In the genomic region with DNA sequence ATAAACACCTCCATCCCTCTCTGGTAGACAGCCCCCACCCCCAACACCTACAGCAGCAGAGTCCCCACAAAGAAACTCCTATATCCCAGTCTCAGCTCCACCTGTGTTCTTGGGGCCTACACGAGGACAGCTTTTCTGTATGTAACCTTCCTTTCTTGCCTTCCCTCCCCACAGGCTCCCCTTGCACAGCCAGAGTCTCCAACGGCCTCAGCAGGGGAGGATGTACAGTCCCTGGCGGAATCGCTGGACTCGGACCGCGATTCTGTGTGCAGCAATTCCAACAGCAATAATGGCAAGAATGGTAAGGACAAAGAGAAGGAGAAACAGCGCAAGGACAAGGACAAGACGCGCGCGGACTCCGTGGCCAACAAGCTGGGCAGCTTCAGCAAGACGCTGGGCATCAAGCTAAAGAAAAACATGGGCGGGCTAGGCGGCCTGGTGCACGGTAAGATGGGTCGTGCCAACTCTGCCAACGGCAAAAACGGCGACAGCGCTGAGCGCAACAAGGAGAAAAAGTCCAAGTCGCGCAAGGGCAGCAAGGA, we compare ENCODE assay signal across 10 mouse cellular contexts.
A peak's percentile ranks its signal among the peaks of the same experiment; 100 is the strongest.
DNase-seq lines count a peak whose midpoint lies in the region; ATAC-seq lines count a peak whose summit lies in the region.
"Had no signal": no experiment of that assay in that cellular context is flagged by ENCODE, and none has a peak within 500 bp of the region (broad histone marks: within the 10 kb centered on the region; RNA-seq: fewer than 3 reads in every experiment).

No protein-coding gene starts in this region.

- no peak for DNase-seq in heart, adult 11 months
- peak; percentile 27 for DNase-seq in right cerebral cortex, postnatal 14 days
- DNase-seq in right cerebral cortex, adult 2 months (ENCODE audit: low spot score in 2 of 2): no peak
- DNase-seq in limb, embryonic 10.5 days (ENCODE audit: low spot score): peak; percentile 51
- DNase-seq in adrenal gland, postnatal 4 days (ENCODE audit: low spot score in 2 of 2): no peak
- no peak for DNase-seq in urinary bladder, adult 2 months (ENCODE audit: low spot score)
- DNase-seq: thymus, adult 18-20 months had no signal

- no peaks in the 10 kb centered on the region for H3K36me3 ChIP-seq in heart, embryonic 11.5 days (ENCODE audit: control insufficient read depth, insufficient read depth, low read length)
- no peaks in the 10 kb centered on the region for H3K36me3 ChIP-seq in limb, embryonic 10.5 days
- H3K36me3 ChIP-seq in stomach, embryonic 14.5 days (ENCODE audit: control insufficient read depth, insufficient read depth, low read length): no peaks in the 10 kb centered on the region

- 6% methylated on average over 25 of the region's 25 CpGs for WGBS in heart, embryonic 11.5 days (ENCODE audit: insufficient replicate concordance)
- 9% methylated on average over 25 of the region's 25 CpGs for WGBS in limb, embryonic 10.5 days
- WGBS in stomach, embryonic 14.5 days: 7% methylated on average over 25 of the region's 25 CpGs

- peaks cover 5% of the 10 kb centered on the region for H3K4me1 ChIP-seq in heart, embryonic 11.5 days (ENCODE audit: control insufficient read depth, insufficient read depth, low read length)
- peaks cover 23% of the 10 kb centered on the region for H3K4me1 ChIP-seq in limb, embryonic 10.5 days
- H3K4me1 ChIP-seq in stomach, embryonic 14.5 days (ENCODE audit: control insufficient read depth, insufficient read depth, low read length): peaks cover 10% of the 10 kb centered on the region

- peak overlapping the region; percentile 52 for H3K4me3 ChIP-seq in heart, embryonic 11.5 days (ENCODE audit: low read depth, low read length)
- peak overlapping the region; percentile 48 for H3K4me3 ChIP-seq in limb, embryonic 10.5 days
- 0 out of 2 replicates have a peak overlapping the region, but pooled peaks have one; percentile 38 for H3K4me3 ChIP-seq in stomach, embryonic 14.5 days (ENCODE audit: low read depth, low read length)

- peaks cover 83% of the 10 kb centered on the region for H3K27me3 ChIP-seq in heart, embryonic 11.5 days (ENCODE audit: control insufficient read depth, insufficient read depth, low read length)
- H3K27me3 ChIP-seq in limb, embryonic 10.5 days (ENCODE audit: low read depth, poor library complexity, severe bottlenecking): peaks cover 92% of the 10 kb centered on the region
- peaks cover 62% of the 10 kb centered on the region for H3K27me3 ChIP-seq in stomach, embryonic 14.5 days (ENCODE audit: control insufficient read depth, insufficient read depth, low read length)

- no peaks in the 10 kb centered on the region for H3K9me3 ChIP-seq in heart, embryonic 11.5 days (replicated peaks; ENCODE audit: control insufficient read depth, low read length)
- no peaks in the 10 kb centered on the region for H3K9me3 ChIP-seq in limb, embryonic 10.5 days (replicated peaks)
- H3K9me3 ChIP-seq in stomach, embryonic 14.5 days (ENCODE audit: control insufficient read depth, low read depth, low read length): no peaks in the 10 kb centered on the region

- no peak for ATAC-seq in heart, embryonic 11.5 days (replicated peaks; ENCODE audit: insufficient number of reproducible peaks, low FRiP score, low TSS enrichment)
- ATAC-seq in stomach, embryonic 14.5 days (ENCODE audit: insufficient number of reproducible peaks, insufficient read depth, low FRiP score, low read depth): no peak

- no peak overlapping the region for H3K27ac ChIP-seq in heart, embryonic 11.5 days (ENCODE audit: low read depth, low read length)
- no peak overlapping the region for H3K27ac ChIP-seq in limb, embryonic 10.5 days
- no peak overlapping the region for H3K27ac ChIP-seq in stomach, embryonic 14.5 days (ENCODE audit: low read length)
- H3K27ac ChIP-seq: macrophage had no signal

- H3K9ac ChIP-seq in heart, embryonic 11.5 days (ENCODE audit: low read depth, low read length): no peak overlapping the region
- H3K9ac ChIP-seq in stomach, embryonic 14.5 days (replicated peaks; ENCODE audit: low read depth, low read length): no peak overlapping the region

- H3K4me2 ChIP-seq in heart, embryonic 11.5 days: peak overlapping the region; percentile 82
- H3K4me2 ChIP-seq in stomach, embryonic 14.5 days (replicated peaks; ENCODE audit: low read depth, low read length): peak overlapping the region; percentile 51; the same call in 1 of the 2 replicates

Comparison
In these comparisons a context has a peak if more than half of its experiments do, and no peak if none do; other contexts are left out.
1. DNase-seq: peak in right cerebral cortex, postnatal 14 days (single experiment) and limb, embryonic 10.5 days (single experiment); none in heart, adult 11 months (single experiment), right cerebral cortex, adult 2 months (0 of 2), adrenal gland, postnatal 4 days (0 of 2) and urinary bladder, adult 2 months (single experiment).
2. Peak in every context shown above with its lines, with median percentiles within 50 percentile points of each other: H3K4me3 ChIP-seq.